Mouse (Mus musculus) adrenal gland, adult 8-10 months (tissue): ENCODE data around the gene Klk1b4. TPM values are rescaled to one million over a fixed set of nuclear protein-coding genes. Genes with fewer than 3 reads are reported as not detected.

ENCODE experiments used
- DNase-seq: peaks from one replicate; pipeline ENCODE4 v3.0.0; 2022
- total RNA-seq, 4 experiments: library from RNA; stranded (reverse); gene quantifications; 2 replicates each; pipeline ENCODE4 v1.2.4; 2022

The Klk1b4 gene
- total RNA-seq, 4 experiments from 2014 or later, result not detected

GRCm38 (mm10) chr7:44254930-44255329, 47.7 kb downstream of the Klk1b4 start:
- DNase-seq, result no peak

- DNase-seq, result no peak
Observed at GRCm38 (mm10) chr7:44257278-44257677, 50.0 kb downstream of the Klk1b4 start, which contains the start of gene Acp4. Gene Acp4, minus strand, starts transcription at chr7:44257378.

- DNase-seq, result no peak
Observed at GRCm38 (mm10) chr7:44260410-44260809, 53.2 kb downstream of the Klk1b4 start.

GRCm38 (mm10) chr7:44261147-44261546, 53.9 kb downstream of the Klk1b4 start, which contains the start of gene Gm15517:
Gene Gm15517, plus strand, starts transcription at chr7:44261447.
- no peak for DNase-seq

Other genes starting within 250 kb of the Klk1b4 start
- gene Klk1b1, start 240.7 kb upstream of the Klk1b4 start, total RNA-seq, result not detected
- gene Klk1b9, start 231.4 kb upstream of the Klk1b4 start, total RNA-seq, result under 1 TPM in 1 of 4 experiments, not detected in 3; 0.35 TPM
- not detected for gene Klk1b11, start 211.6 kb upstream of the Klk1b4 start, total RNA-seq
- not detected for gene Klk1b26, start 195.3 kb upstream of the Klk1b4 start, total RNA-seq
- not detected for gene Klk1b27, start 155.1 kb upstream of the Klk1b4 start, total RNA-seq
- gene Klk1b21, start 105.1 kb upstream of the Klk1b4 start, total RNA-seq, result 1 to 10 TPM in 1 of 4 experiments, not detected in 3; 1.1 TPM
- not detected for gene Klk1b22, start 94.8 kb upstream of the Klk1b4 start, total RNA-seq
- gene Klk1b16, start 70.7 kb upstream of the Klk1b4 start, total RNA-seq, result not detected
- gene Klk1b24, start 19.2 kb upstream of the Klk1b4 start, total RNA-seq, result under 1 TPM in 2 of 4 experiments, not detected in 2; 0.29 to 0.91 TPM
- not detected for gene Klk1b3, start 9.2 kb upstream of the Klk1b4 start, total RNA-seq
- not detected for gene Klk1b5, start 8.5 kb downstream of the Klk1b4 start, total RNA-seq
- gene Klk1, start 17.9 kb downstream of the Klk1b4 start, total RNA-seq, result 1 to 10 TPM in 1 of 4 experiments, under 1 TPM in 2, not detected in 1; 0.78 to 1.2 (median 0.89) TPM
- not detected for gene Gm36864, start 28.7 kb downstream of the Klk1b4 start, total RNA-seq
- gene 1700028J19Rik, start 39.3 kb downstream of the Klk1b4 start, total RNA-seq, result 1 to 10 TPM in 1 of 4 experiments, under 1 TPM in 3; 0.68 to 1.2 (median 0.96) TPM
- 100 to 1,000 TPM in 3 of 4 experiments, 10 to 100 TPM in 1; 71.9 to 151 (median 133) TPM for gene 2410002F23Rik, start 39.3 kb downstream of the Klk1b4 start, total RNA-seq
- gene Acp4, start 49.9 kb downstream of the Klk1b4 start, total RNA-seq, result not detected
- not detected for gene Gm15517, start 54.0 kb downstream of the Klk1b4 start, total RNA-seq
- 1 to 10 TPM; 4.1 to 6.0 (median 5.1) TPM for gene Clec11a, start 99.5 kb downstream of the Klk1b4 start, total RNA-seq
- 10 to 100 TPM in 3 of 4 experiments, 1 to 10 TPM in 1; 9.3 to 17.6 (median 14.3) TPM for gene Shank1, start 102.8 kb downstream of the Klk1b4 start, total RNA-seq
- gene Syt3, start 176.7 kb downstream of the Klk1b4 start, total RNA-seq, result 10 to 100 TPM in 1 of 4 experiments, 1 to 10 TPM in 3; 4.9 to 11.1 (median 7.6) TPM
- gene 1700008O03Rik, start 178.4 kb downstream of the Klk1b4 start, total RNA-seq, result 1 to 10 TPM in 3 of 4 experiments, under 1 TPM in 1; 0.73 to 2.2 (median 1.4) TPM
- gene Lrrc4b, start 221.6 kb downstream of the Klk1b4 start, total RNA-seq, result 10 to 100 TPM in 2 of 4 experiments, 1 to 10 TPM in 2; 6.4 to 15.4 (median 9.8) TPM